ENCODE assay signal across 13 mouse cellular contexts in the genomic region with DNA sequence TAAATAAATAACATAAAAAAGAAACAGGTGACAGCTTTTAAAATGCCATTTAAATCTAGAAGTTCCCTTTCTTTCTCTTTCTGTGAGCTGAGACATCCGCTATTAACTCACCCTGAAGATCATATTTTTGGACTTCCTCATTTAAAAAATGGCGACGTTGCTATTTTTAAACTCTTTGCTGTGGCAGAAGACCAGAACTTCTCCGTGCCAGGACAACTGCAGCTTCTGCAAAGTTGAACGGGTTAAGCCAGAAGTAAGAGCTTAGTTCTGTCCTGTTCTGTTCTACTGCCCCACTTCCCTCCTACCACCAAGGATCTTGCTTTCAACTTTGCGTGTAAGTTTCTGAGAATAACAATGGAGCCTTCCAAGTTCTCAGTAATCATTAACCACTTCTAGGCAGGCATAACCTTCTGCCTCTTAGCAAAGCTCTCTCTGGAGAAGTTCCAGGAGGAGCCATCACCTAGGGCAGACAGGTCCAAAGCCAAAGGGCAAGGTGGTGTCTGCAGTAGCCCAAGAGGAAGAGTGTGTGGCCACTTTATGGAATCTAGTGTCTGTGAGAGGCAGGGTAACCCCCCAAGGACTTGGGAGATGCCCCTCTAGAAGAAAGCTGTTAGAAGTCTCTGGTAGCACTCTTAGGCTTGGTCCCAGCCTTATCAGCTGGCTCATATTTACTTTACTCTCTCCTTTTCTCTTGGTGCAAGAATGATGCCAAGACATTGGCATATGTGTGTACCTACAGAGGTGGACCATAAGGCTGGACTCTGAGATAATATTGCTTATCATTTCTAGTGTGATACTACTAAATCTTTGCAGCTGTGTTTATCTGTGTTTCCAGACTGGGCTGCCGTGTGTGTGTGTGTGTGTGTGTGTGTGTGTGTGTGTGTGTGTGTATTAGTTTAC.
A peak's percentile ranks its signal among the peaks of the same experiment; 100 is the strongest.
DNase-seq lines count a peak whose midpoint lies in the region; ATAC-seq and TF ChIP-seq lines count a peak whose summit lies in the region.
"Had no signal": no experiment of that assay in that cellular context is flagged by ENCODE, and none has a peak within 500 bp of the region (broad histone marks: within the 10 kb centered on the region; RNA-seq: fewer than 3 reads in every experiment).

No protein-coding gene starts in this region.

- peaks cover 4% of the 10 kb centered on the region; the same call in 1 of the 2 replicates for H3K4me1 ChIP-seq in spleen, adult 2 months (ENCODE audit: control insufficient read depth, insufficient read depth, insufficient read length)
- H3K4me1 ChIP-seq in kidney, adult 2 months (ENCODE audit: control insufficient read depth, insufficient read depth, low read length): peaks cover 12% of the 10 kb centered on the region; the same call in 1 of the 2 replicates
- no peaks in the 10 kb centered on the region for H3K4me1 ChIP-seq in forebrain, embryonic 11.5 days (replicated peaks; ENCODE audit: control insufficient read depth, insufficient read depth, low read length)
- H3K4me1 ChIP-seq: embryonic facial prominence, embryonic 10.5 days; hindbrain, embryonic 12.5 days; midbrain, embryonic 10.5 days had no signal

- ATAC-seq in forebrain, embryonic 11.5 days (replicated peaks; ENCODE audit: low FRiP score): no peak
- ATAC-seq in erythroblast, adult 5-6 weeks (replicated peaks; ENCODE audit: low FRiP score, poor library complexity, severe bottlenecking): no peak

- H3K27me3 ChIP-seq in spleen, adult 2 months (ENCODE audit: control insufficient read depth, insufficient read depth, low read length): no peaks in the 10 kb centered on the region
- H3K27me3 ChIP-seq in kidney, adult 2 months (replicated peaks; ENCODE audit: control insufficient read depth, insufficient read depth, low read length): no peaks in the 10 kb centered on the region
- H3K27me3 ChIP-seq in forebrain, embryonic 11.5 days (ENCODE audit: control insufficient read depth, insufficient read depth, low read length): no peaks in the 10 kb centered on the region
- H3K27me3 ChIP-seq: hindbrain, embryonic 12.5 days had no signal

- H3K27ac ChIP-seq in spleen, adult 2 months (ENCODE audit: insufficient read depth, low read length): peak overlapping the region; percentile 48
- H3K27ac ChIP-seq in kidney, adult 2 months (ENCODE audit: insufficient read depth, low read depth, low read length): no peak overlapping the region; the same call in 1 of the 2 replicates
- no peak overlapping the region for H3K27ac ChIP-seq in forebrain, embryonic 11.5 days (ENCODE audit: low read depth, low read length)
- H3K27ac ChIP-seq: embryonic facial prominence, embryonic 10.5 days; hindbrain, embryonic 12.5 days; midbrain, embryonic 10.5 days had no signal

- 11% methylated on average over 7 of the region's 7 CpGs for WGBS in spleen, adult 2 months
- 22% methylated on average over 7 of the region's 7 CpGs for WGBS in kidney, adult 2 months
- WGBS in forebrain, embryonic 11.5 days: 88% methylated on average over 7 of the region's 7 CpGs

- peak; percentile 4 to 15 for DNase-seq in spleen, adult 2 months (ENCODE audit: low read depth in 1 of 2, low spot score in 2 of 2)
- no peak for DNase-seq in spleen, postnatal 4 days (ENCODE audit: low spot score in 2 of 2)
- DNase-seq in kidney, adult 2 months: peak; percentile 96
- peak; percentile 18 for DNase-seq in lung, postnatal 25 days (ENCODE audit: low spot score)
- no peak for DNase-seq in gastrocnemius, adult 18-20 months (ENCODE audit: low spot score)
- no peak for DNase-seq in forebrain, embryonic 11.5 days (ENCODE audit: low spot score)
- DNase-seq in right cerebral cortex, postnatal 4 days: no peak
- DNase-seq: adrenal gland, postnatal 25 days; thymus, adult 2 months had no signal

- TF ChIP-seq CTCF in spleen, adult 2 months (IDR thresholded peaks at IDR 0.05; ENCODE audit: extremely low read depth, insufficient read depth, insufficient read length, insufficient replicate concordance): no peak
- no peak for TF ChIP-seq CTCF in kidney, adult 2 months (conservative IDR thresholded peaks at IDR 0.05; ENCODE audit: insufficient read depth, insufficient read length, low read depth, low read length)

- H3K9ac ChIP-seq in forebrain, embryonic 11.5 days (ENCODE audit: low read length): no peak overlapping the region
- H3K9ac ChIP-seq: hindbrain, embryonic 12.5 days had no signal

- H3K9me3 ChIP-seq in forebrain, embryonic 11.5 days (ENCODE audit: control insufficient read depth, low read length): no peaks in the 10 kb centered on the region
- H3K9me3 ChIP-seq: embryonic facial prominence, embryonic 10.5 days; hindbrain, embryonic 12.5 days; midbrain, embryonic 10.5 days had no signal

- no peak overlapping the region for H3K4me2 ChIP-seq in forebrain, embryonic 11.5 days (ENCODE audit: low read depth, low read length, severe bottlenecking)
- H3K4me2 ChIP-seq: hindbrain, embryonic 12.5 days had no signal

- no peak for TF ChIP-seq POLR2A in spleen, adult 2 months (IDR thresholded peaks at IDR 0.05; ENCODE audit: low read depth, low read length)
- no peak for TF ChIP-seq POLR2A in kidney, adult 2 months (IDR thresholded peaks at IDR 0.05; ENCODE audit: low read depth, low read length)

- no peak overlapping the region for H3K4me3 ChIP-seq in spleen, adult 2 months (ENCODE audit: extremely low read depth, insufficient read depth, insufficient read length)
- H3K4me3 ChIP-seq in kidney, adult 2 months (ENCODE audit: insufficient read depth, low read depth, low read length): no peak overlapping the region
- no peak overlapping the region for H3K4me3 ChIP-seq in forebrain, embryonic 11.5 days (ENCODE audit: low read depth, low read length)
- H3K4me3 ChIP-seq: embryonic facial prominence, embryonic 10.5 days; hindbrain, embryonic 12.5 days; midbrain, embryonic 10.5 days had no signal

- H3K36me3 ChIP-seq in spleen, adult 2 months (ENCODE audit: control insufficient read depth, insufficient read depth, low read length): no peaks in the 10 kb centered on the region
- H3K36me3 ChIP-seq in kidney, adult 2 months (ENCODE audit: control insufficient read depth, insufficient read depth, low read length): no peaks in the 10 kb centered on the region
- H3K36me3 ChIP-seq in forebrain, embryonic 11.5 days (ENCODE audit: control insufficient read depth, insufficient read depth, low read length): no peaks in the 10 kb centered on the region
- H3K36me3 ChIP-seq: embryonic facial prominence, embryonic 10.5 days; hindbrain, embryonic 12.5 days; midbrain, embryonic 10.5 days had no signal

Comparison
In these comparisons a context has a peak if more than half of its experiments do, and no peak if none do; other contexts are left out.
1. DNase-seq: peak in spleen, adult 2 months (2 of 2), kidney, adult 2 months (single experiment) and lung, postnatal 25 days (single experiment); none in spleen, postnatal 4 days (0 of 2), gastrocnemius, adult 18-20 months (single experiment), forebrain, embryonic 11.5 days (single experiment) and right cerebral cortex, postnatal 4 days (single experiment).